Mouse (Mus musculus) cerebellum, adult 9-11 months (tissue): Measurements from ENCODE around the gene Rnf26.

ENCODE experiments used
- DNase-seq: peaks from one replicate; pipeline ENCODE4 v3.0.0; 2022

The Rnf26 gene

GRCm38 (mm10) chr9:44087761-44088455 lies 25.4 kb downstream of the Rnf26 start:
- DNase-seq = peak; percentile 75

GRCm38 (mm10) chr9:44086960-44087359 lies 26.4 kb downstream of the Rnf26 start:
- peak; percentile 68 for DNase-seq

GRCm38 (mm10) chr9:44085741-44086665 lies 27.3 kb downstream of the Rnf26 start:
- peak; percentile 96 for DNase-seq

GRCm38 (mm10) chr9:44085276-44085675 lies 28.0 kb downstream of the Rnf26 start:
- peak; percentile 85 for DNase-seq

GRCm38 (mm10) chr9:44084659-44085229 lies 28.6 kb downstream of the Rnf26 start:
- peak; percentile 97 for DNase-seq

GRCm38 (mm10) chr9:44084236-44084635 lies 29.1 kb downstream of the Rnf26 start:
- DNase-seq = no peak

GRCm38 (mm10) chr9:44083392-44084121 lies 29.8 kb downstream of the Rnf26 start:
- DNase-seq = peak; percentile 75

GRCm38 (mm10) chr9:44082266-44082665 lies 31.1 kb downstream of the Rnf26 start:
- peak; percentile 56 for DNase-seq

- peak; percentile 39 for DNase-seq
Observed at GRCm38 (mm10) chr9:44081581-44081980, 31.7 kb downstream of the Rnf26 start.

GRCm38 (mm10) chr9:44080953-44081352 lies 32.4 kb downstream of the Rnf26 start:
- DNase-seq = peak; percentile 73

GRCm38 (mm10) chr9:44079997-44080780 lies 33.1 kb downstream of the Rnf26 start:
- DNase-seq = peak; percentile 62

GRCm38 (mm10) chr9:44078955-44079756 lies 34.2 kb downstream of the Rnf26 start:
- DNase-seq = peak; percentile 98

GRCm38 (mm10) chr9:44078136-44078797 lies 35.0 kb downstream of the Rnf26 start:
- DNase-seq = no peak

GRCm38 (mm10) chr9:44077266-44077910 lies 35.9 kb downstream of the Rnf26 start:
- DNase-seq = peak; percentile 55

- DNase-seq = peak; percentile 86
Observed at GRCm38 (mm10) chr9:44076764-44077120, 36.6 kb downstream of the Rnf26 start.

- DNase-seq = peak; percentile 72
Observed at GRCm38 (mm10) chr9:44075996-44076763, 37.1 kb downstream of the Rnf26 start.

GRCm38 (mm10) chr9:44075276-44075995 lies 37.9 kb downstream of the Rnf26 start:
- peak; percentile 75 for DNase-seq
